Mouse (Mus musculus) olfactory bulb, adult 2 months (tissue): ENCODE results near the gene Alox12.

Experiments
- CTCF ChIP-seq: fragments of 200-500 bp; IDR thresholded peaks from 2 replicates; pipeline ENCODE4 v1.5.1; 2012; ENCODE audit warnings: low read depth, mild to moderate bottlenecking, low read length, moderate library complexity; ENCODE audit not compliant: insufficient read depth
- POLR2A ChIP-seq: fragments of 200-500 bp; IDR thresholded peaks from 2 replicates; pipeline ENCODE4 v1.6.1; 2012; ENCODE audit warnings: mild to moderate bottlenecking, low read depth, low read length, moderate library complexity; ENCODE audit not compliant: insufficient read depth

GRCm38 (mm10) chr11:70220323-70220722 lies 34.8 kb downstream of the Alox12 start:
- no peak for TF ChIP-seq POLR2A
- TF ChIP-seq CTCF = no peak
